ENCODE assay signal across 17 mouse cellular contexts in genomic region chr6:28914981-28915380, GRCm38 (mm10).
DNase-seq lines count a peak whose midpoint lies in the region; ATAC-seq and TF ChIP-seq lines count a peak whose summit lies in the region.
"Had no signal": no experiment of that assay in that cellular context is flagged by ENCODE, and none has a peak within 500 bp of the region (broad histone marks: within the 10 kb centered on the region; RNA-seq: fewer than 3 reads in every experiment).

No protein-coding gene starts in this region.

- ATAC-seq in hindbrain, embryonic 11.5 days (ENCODE audit: low FRiP score) = no peak
- ATAC-seq: hindbrain, embryonic 16.5 days; midbrain, embryonic 15.5 days had no signal

- TF ChIP-seq CTCF in cerebellum, adult 2 months (IDR thresholded peaks at IDR 0.05; ENCODE audit: borderline replicate concordance, insufficient read depth, low read depth, low read length) = 0 out of 2 replicates have a peak, but pooled peaks have one; percentile 10
- TF ChIP-seq CTCF in left cerebral cortex, adult 2 months (IDR thresholded peaks at IDR 0.05) = peak; percentile 3; the same call in 1 of the 2 replicates

- H3K9ac ChIP-seq in hindbrain, embryonic 11.5 days (ENCODE audit: low read depth, low read length) = no peak overlapping the region
- H3K9ac ChIP-seq: embryonic facial prominence, embryonic 15.5 days; heart, embryonic 12.5 days; limb, embryonic 12.5 days; midbrain, embryonic 15.5 days; stomach, embryonic 15.5 days had no signal

- no peaks in the 10 kb centered on the region for H3K9me3 ChIP-seq in hindbrain, embryonic 11.5 days (ENCODE audit: control insufficient read depth, low read length)
- H3K9me3 ChIP-seq: embryonic facial prominence, embryonic 15.5 days; midbrain, embryonic 15.5 days; stomach, embryonic 15.5 days had no signal

- no peaks in the 10 kb centered on the region for H3K27me3 ChIP-seq in cerebellum, adult 2 months (ENCODE audit: control insufficient read depth, insufficient read depth, low read length)
- H3K27me3 ChIP-seq in hindbrain, embryonic 11.5 days (ENCODE audit: control insufficient read depth, insufficient read depth, low read length) = no peaks in the 10 kb centered on the region
- H3K27me3 ChIP-seq: embryonic facial prominence, embryonic 15.5 days; heart, embryonic 12.5 days; limb, embryonic 12.5 days; midbrain, embryonic 15.5 days; stomach, embryonic 15.5 days had no signal

- TF ChIP-seq POLR2A in cerebellum, adult 2 months (IDR thresholded peaks at IDR 0.05; ENCODE audit: borderline replicate concordance, insufficient read depth, low read length) = no peak

- no peak overlapping the region for H3K4me2 ChIP-seq in hindbrain, embryonic 11.5 days (replicated peaks; ENCODE audit: low read depth, low read length)
- H3K4me2 ChIP-seq: embryonic facial prominence, embryonic 15.5 days; heart, embryonic 12.5 days; limb, embryonic 12.5 days; midbrain, embryonic 15.5 days; stomach, embryonic 15.5 days had no signal

- no peak for DNase-seq in cerebellum, adult 2 months
- no peak for DNase-seq in cerebellum, adult 8-10 months
- no peak for DNase-seq in left cerebral cortex, adult 2 months (ENCODE audit: extremely low spot score in 1 of 2, low spot score in 2 of 2)
- DNase-seq in left cerebral cortex, adult 18-20 months (ENCODE audit: low spot score in 2 of 2) = no peak
- peak; percentile 33 for DNase-seq in A20 (ENCODE audit: low read depth, low spot score)
- peak; percentile 72 for DNase-seq in ZHBTc4 (ENCODE audit: low read depth, low spot score)
- no peak for DNase-seq in urinary bladder, postnatal 36 days (ENCODE audit: low spot score in 2 of 2)
- no peak for DNase-seq in hindbrain, embryonic 11.5 days (ENCODE audit: low spot score)
- DNase-seq: adrenal gland, postnatal 10 days; cerebellum, postnatal 14 days; embryo, embryonic 11 days had no signal

- H3K27ac ChIP-seq in cerebellum, adult 2 months (ENCODE audit: insufficient read depth, low read length) = no peak overlapping the region
- no peak overlapping the region for H3K27ac ChIP-seq in left cerebral cortex, adult 2 months
- H3K27ac ChIP-seq in hindbrain, embryonic 11.5 days (ENCODE audit: low read depth, low read length) = no peak overlapping the region
- H3K27ac ChIP-seq: embryonic facial prominence, embryonic 15.5 days; limb, embryonic 12.5 days; midbrain, embryonic 15.5 days; stomach, embryonic 15.5 days had no signal

- 37% methylated on average over 1 of the region's 1 CpGs for WGBS in cerebellum, adult 2 months
- 33% methylated on average over 1 of the region's 1 CpGs for WGBS in hindbrain, embryonic 11.5 days

- intact Hi-C loops in left cerebral cortex, adult 2 months (cut with DNase I) = no loop called here

- H3K4me1 ChIP-seq in cerebellum, adult 2 months (ENCODE audit: control insufficient read depth, insufficient read depth, low read length) = no peaks in the 10 kb centered on the region
- H3K4me1 ChIP-seq in hindbrain, embryonic 11.5 days (replicated peaks; ENCODE audit: control insufficient read depth, insufficient read depth, low read length) = no peaks in the 10 kb centered on the region
- H3K4me1 ChIP-seq: embryonic facial prominence, embryonic 15.5 days; limb, embryonic 12.5 days had no signal

- no peak overlapping the region for H3K4me3 ChIP-seq in cerebellum, adult 2 months (replicated peaks; ENCODE audit: insufficient read depth, low read depth, low read length)
- no peak overlapping the region for H3K4me3 ChIP-seq in left cerebral cortex, adult 2 months
- H3K4me3 ChIP-seq in hindbrain, embryonic 11.5 days (ENCODE audit: low read depth, low read length) = no peak overlapping the region
- H3K4me3 ChIP-seq: embryonic facial prominence, embryonic 15.5 days; heart, embryonic 12.5 days; limb, embryonic 12.5 days; midbrain, embryonic 15.5 days; stomach, embryonic 15.5 days had no signal

- H3K36me3 ChIP-seq in hindbrain, embryonic 11.5 days (ENCODE audit: control insufficient read depth, insufficient read depth, low read length) = no peaks in the 10 kb centered on the region
- H3K36me3 ChIP-seq: embryonic facial prominence, embryonic 15.5 days; heart, embryonic 12.5 days; limb, embryonic 12.5 days; midbrain, embryonic 15.5 days; stomach, embryonic 15.5 days had no signal

Comparison
In these comparisons a context has a peak if more than half of its experiments do, and no peak if none do; other contexts are left out.
1. DNase-seq: peak in A20 (single experiment) and ZHBTc4 (single experiment); none in cerebellum, adult 2 months (0 of 2), cerebellum, adult 8-10 months (single experiment), left cerebral cortex, adult 2 months (0 of 2), left cerebral cortex, adult 18-20 months (0 of 2), urinary bladder, postnatal 36 days (0 of 2) and hindbrain, embryonic 11.5 days (single experiment).